Mouse (Mus musculus): ENCODE data around the gene Spaca6.

Spaca6 gene

DNA sequence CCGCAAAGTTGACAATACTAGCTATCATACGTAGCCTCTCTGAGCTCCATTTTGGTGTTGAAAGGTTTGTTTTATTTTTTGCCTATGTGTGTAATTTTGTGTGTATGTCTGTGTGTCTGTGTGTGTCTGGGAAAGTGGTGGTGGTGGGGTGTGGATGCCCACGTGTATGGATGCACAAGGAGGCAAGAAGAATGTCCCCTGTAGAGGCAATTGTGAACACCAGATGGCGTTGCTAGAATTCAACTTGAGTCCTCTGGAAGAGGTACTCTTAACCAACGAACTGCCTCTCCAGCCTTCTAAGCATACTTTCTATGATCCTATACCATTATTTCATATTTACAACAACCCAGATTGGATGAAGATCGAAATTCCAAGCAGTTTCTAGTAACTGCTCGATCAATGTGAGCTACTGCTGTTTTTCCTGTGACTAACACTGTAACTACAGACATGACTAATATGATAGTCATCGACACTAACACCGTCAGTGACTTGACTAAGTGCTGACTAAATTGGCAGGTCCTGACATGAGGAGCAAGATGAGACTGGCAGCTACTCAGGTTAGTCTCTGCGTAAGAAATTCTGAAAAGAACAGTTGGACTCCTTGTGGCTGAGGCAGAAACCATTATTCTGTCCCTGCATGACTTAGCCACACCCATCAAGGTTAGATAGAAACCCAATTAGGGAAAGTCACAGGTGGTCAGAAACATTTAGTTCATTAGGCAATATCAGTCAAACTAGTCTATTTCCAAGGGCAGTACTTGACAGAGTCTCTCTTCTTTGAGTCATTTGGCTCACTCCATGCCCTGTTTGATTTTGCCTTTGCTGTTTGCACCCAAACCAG lies 18.4 kb downstream of the Spaca6 start:
- no peak for DNase-seq

DNA sequence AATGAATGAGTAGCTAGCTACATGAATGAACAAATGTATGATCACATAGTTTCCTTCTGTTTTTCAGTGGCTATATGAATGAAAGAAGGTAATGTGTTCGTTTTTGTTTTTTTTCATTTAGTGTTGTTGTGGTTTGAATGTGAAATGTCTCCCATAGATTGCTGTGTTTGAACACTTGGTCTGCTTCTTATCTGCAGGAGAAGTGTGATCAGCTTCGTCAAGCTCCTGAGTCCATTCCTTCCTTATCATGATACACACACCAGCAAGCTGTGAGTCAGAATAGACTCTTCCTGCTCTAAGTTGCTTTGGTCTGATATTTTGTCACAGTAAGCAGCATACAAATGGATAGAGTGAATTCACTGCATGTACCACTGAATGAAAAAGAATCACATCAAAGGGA lies 22.0 kb downstream of the Spaca6 start:
- DNase-seq = no peak

DNA sequence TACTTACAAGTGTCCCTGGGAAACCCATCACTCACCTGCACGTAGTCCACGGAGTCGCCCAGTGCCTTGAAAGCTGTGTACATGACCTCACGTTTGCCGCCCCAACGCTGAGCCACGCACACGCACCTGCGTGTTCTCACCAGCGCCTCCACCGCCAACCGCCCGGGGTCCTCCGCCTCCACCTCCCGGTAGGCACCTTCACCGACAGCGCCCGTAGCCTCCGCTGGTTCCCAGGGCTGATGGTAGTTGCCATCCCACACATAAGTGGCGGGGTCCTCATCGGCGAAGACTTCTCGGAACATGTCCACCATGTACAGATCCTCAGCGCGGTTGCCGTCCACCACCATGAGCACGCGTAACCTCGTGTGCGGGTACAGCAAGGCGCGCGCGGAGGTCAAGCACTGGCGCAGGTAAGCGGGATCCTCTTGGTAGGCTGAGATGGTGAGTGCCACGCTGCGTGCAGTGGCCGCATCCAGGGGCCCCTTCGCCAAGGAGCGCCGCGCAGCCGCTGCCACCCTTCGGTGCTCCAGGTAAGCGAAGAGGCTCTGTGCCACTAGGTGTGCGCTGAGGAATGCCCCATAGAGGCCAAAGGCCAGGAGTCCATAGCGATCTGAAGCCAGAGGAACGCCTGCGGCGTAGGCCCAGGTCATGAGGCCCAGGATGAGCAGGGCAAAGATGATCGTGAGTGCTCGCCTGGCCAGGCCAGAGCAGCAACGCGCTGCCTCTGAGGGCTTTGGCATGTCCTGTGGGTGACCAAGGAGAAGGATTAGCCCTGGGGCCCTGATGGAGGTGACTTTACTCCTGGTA lies 23.2 kb downstream of the Spaca6 start:
- peak; percentile 19 for DNase-seq

DNA sequence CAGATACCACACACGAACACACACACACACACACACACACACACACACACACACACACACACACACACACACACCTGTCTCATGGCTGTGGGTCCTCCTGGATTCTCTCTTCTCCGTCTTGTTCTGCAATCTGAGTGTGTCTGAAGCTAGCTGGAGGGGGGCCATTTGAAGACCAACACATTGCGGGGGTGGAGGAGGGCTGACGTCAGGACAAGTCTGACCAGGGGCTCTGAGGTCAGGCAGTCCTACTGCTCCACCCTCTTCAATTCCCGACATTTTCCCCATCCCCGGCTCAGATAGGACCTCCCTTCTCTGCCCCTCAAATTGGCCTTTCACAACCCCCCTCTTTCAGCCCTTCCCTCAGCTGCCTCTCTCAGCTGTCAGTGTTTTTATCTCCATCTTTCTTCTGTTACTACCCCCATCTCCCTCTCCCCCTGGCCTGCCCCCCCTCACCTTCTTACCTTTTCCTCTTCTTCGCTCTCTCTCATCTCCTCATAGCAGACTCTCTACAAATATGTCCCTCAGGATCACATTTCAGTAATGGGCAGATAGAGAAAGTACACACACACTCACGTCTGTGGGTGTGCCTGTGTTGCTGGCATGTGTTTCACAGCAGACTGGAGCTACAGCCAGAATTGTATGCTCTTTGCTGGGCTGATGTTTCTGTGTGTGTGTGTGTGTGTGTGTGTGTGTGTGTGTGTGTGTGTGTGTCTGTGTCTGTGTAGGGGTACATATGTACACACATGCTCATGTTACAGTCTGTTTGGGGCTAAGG lies 28.3 kb downstream of the Spaca6 start, which contains the start of gene Has1:
Gene Has1 (minus strand): TSS at position 142 of the 775 bp plus-strand sequence.
- no peak for DNase-seq

DNA sequence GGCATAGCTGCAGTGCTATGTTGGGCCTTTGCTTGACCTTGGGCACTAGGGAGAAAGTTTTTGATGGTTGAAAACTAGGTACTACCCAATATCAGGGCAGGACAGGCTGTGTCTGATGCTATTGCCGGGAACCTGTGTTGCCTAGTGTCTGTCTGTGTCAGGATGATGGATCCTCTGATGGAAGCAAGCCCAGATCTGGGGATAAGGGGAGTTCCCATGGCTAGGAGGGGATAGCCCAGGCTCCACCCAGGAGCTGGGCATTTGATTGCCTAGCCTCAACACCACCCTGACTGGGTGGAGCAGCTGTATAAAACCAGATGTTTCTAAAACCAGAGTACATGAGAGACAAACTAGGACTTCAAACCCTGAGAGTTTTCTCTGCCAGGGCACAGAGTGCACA lies 29.7 kb downstream of the Spaca6 start:
- DNase-seq = no peak

DNA sequence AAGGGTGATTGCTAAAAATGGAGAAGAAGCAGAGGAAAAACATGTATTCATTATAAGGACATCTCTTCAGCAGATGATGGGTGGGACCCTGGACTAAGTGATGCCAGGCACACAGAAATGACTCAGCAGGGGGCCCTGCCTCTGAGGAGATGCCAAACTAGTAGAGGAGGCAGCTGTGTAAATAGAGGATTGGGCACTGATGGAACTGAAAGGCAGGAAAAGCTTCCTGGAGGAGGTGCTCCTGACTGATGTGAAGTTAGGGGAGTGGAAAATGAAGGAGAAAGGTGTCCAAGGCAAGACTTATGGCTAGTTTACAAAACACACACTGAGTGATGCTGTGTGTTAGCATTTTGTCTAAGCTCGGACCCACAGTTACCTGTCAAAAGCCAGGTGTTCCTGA lies 30.5 kb downstream of the Spaca6 start:
- no peak for DNase-seq

DNA sequence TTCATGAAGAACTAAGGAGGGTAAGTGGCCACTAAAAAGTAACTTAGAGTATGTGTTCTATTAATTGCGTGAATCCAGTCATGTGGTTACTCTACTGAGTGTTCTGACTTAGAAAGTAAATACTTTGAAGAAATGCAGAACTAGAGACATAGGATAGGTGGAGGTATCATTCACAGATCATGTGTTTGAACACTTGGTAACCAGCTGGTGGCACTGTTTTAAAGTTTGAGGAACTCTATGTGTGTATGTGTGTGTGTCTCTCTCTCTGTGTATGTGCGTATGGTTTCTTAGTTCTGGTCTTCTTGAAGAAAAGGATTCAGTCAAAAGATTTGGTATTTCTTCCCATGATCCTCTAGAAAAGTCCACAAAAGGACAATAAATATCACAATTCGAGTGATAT lies 33.2 kb downstream of the Spaca6 start:
- no peak for DNase-seq

DNA sequence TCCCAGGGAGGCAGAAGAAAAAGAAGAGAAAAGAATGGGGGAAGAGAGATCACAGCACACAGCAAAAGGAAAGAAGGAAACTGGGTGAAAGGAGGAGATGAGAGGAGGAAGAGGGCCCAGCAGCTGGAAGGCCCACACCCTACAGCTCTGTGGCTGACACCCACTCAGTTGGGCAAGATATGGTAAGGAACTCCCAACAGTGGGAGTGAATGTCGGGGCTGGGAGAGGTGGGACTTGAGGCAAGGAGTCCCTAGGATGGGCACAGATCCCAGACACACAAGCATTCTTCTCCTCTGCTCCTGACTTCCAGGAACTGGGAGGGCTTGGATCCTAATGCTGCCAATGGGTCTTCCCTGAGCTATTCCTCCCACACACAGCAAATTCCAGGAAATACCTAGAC lies 35.4 kb downstream of the Spaca6 start:
- no peak for DNase-seq

DNA sequence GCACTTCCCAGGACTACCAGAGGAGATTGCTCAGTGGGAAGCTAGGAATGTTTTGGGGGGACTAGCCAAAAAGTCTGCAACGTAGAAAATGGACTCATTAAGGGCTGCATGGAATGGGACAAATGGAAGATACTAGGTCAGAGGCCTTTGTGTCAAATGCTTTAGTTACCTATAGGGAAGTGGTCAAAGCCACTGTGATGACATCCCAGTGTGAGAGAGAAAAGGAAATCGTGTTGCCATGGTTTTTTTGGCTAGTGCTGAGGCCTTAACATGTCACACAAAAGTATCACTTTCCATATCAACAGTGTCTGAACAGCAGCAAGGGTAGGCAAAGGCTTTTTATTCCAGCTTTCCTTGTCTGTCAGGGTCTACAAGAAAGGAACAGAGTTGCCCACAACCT lies 38.2 kb downstream of the Spaca6 start:
- no peak for DNase-seq

DNA sequence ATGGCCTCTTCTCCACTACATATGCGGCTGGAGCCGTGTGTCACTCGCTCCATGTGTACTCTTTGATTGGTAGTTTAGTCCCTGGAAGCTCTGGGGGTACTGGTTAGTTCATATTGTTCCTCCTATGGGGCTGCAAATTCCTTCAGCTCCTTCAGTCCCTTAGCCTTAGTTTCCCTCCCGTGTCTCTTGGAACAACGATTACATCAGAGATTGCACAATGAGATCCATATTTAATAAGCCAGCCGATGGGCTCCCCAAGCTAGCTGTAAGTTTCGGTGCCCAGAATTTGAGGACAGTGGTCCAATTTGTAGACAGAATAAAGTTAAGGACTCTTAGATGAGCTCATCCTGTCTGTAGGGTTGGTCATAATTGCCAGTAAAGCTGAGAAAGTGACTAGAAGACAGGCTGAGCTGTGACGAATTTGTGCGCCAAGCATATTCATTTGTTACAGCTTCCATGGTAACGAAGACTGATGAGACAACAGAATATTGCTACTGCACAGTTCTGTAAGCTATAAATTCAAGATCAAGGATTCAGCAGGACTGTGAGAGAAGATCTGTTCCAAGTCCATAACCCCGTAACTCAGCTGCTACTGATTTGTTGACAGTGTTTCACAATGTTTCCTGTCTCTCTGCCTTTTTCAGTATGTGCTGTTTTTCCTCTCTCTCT lies 40.0 kb downstream of the Spaca6 start:
- no peak for DNase-seq

DNA sequence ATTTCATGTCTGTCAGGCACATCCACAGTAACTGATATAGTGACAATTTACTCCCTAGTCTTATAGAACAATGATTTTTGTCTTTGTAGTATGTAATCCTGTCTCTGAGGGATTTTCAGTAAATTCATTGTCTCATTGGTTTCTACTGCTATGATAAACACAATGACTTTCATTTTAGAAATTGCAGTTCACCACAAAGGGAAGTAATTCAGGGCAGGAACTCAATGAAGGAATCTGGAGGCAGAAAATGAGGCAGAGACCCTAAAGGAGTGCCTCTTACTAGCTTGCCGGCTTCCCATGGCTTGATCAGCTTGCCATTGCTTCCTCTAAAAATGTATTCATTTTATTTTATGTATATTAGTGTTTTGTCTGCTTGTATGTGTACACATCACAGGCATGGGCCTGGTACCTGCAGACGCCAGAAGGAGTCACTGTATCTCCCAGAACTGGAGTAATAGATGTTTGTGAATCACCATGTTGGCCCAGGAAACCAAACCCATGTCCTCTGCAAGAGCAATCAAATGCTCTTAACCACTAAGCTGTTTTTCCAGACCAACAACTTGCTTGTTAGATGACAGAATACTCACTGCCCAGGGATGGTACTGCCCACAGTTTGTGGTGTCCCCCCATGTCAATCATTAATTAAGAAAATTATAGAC lies 44.1 kb downstream of the Spaca6 start:
- no peak for DNase-seq

DNA sequence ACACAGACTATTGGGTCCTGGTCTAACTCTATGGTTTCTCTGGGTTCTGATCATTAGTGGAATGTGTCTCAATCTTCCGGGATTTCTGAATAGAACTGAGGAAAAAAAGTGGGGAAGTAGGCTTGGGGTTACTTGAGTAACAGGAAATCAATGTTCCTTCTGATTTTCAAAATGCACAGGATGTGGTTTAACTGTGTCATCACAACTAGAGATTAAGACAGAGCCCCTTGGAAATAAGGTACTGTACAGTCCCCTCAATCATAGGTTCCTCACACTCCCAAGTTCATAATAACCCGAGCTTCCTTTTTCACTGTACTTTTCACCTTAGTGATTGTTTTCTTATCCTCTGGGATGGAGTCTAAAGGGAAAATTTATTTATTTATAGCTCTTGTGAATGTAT lies 44.7 kb downstream of the Spaca6 start:
- DNase-seq = no peak

DNA sequence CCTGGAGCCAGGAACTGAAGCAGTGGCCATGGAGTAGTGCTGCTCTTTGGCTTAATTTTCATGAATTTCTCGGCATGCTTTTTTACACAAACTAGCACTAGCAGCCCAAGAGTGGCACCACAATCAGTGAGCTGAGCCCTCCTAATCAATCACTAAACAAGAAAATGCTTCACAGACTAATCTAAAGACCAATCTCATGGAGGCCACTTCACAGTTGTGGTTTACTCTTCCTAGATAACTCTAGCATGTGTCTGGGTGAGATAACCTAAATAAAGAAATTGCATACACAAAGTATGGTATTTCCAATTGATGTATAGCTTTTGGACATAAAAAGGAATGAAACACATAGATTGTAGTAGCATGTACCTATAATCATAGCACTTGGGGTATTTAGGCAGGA lies 52.4 kb downstream of the Spaca6 start:
- DNase-seq = no peak

DNA sequence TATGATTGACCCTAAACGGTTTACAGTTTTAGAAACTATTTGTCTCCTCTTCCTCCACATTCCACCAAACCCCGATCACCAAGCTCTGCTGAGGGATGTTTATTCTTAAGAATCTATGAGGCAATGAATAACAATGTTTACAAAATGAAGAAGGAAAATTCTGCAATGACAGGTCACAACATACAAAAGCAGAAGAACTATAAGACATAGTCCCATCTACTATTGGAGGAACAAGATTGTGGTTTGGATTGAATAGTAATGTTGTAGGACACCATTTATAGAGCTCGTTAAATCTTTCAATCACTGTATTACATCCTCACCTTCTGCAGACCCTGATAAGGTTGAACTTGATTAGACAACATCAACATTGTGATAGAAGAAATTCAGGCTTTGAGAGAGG lies 55.7 kb downstream of the Spaca6 start:
- DNase-seq = no peak

DNA sequence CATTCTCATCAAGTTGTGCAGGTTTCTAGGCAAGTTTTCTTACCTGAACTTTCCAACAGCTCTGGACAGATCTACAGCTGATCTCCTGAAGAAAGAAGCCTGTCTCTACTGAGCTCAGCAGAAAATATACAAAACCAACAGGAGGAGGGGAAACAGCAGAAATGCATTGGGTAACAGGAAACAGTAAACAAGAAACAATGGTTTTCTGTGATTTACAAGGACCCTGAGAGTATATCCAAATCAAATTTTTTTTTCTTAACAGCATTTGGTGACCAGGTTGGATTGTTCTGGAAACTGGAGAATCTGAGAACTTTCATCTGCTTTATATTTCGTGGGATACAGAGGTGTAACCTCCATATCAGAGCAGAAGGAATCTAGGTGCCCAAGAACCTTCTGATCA lies 56.9 kb downstream of the Spaca6 start, which contains the start of gene Fpr1:
Gene Fpr1 (minus strand): TSS at position 101 of the 400 bp plus-strand sequence.
- no peak for DNase-seq

DNA sequence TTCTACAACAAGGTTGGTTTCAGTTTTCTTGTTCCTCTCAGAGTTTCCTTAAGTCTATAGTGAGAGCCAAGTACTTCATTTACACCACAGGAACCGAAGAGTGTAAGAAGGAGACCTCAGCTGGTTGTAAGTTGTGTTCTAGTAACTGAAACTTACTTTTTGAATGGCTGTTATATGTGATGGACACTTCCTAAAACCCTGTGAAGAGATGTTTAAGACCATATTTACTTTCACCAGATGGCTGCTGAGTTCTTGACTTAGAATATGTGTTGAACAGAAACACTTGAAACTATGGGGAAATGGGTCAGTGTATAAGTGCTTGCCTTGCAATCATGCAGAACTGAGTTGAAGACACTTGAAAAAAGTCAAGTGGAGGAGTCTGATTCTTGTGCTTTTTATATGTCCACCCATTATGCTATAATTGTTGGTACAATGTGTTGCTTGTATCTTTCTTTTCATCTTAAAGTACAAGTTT lies 60.9 kb downstream of the Spaca6 start, which contains the start of the genes Fpr2 and Fpr3:
Gene Fpr2 (plus strand): TSS at position 51 of the 475 bp plus-strand sequence.
Gene Fpr3 (plus strand): TSS at position 79 of the 475 bp plus-strand sequence.
- no peak for DNase-seq

DNA sequence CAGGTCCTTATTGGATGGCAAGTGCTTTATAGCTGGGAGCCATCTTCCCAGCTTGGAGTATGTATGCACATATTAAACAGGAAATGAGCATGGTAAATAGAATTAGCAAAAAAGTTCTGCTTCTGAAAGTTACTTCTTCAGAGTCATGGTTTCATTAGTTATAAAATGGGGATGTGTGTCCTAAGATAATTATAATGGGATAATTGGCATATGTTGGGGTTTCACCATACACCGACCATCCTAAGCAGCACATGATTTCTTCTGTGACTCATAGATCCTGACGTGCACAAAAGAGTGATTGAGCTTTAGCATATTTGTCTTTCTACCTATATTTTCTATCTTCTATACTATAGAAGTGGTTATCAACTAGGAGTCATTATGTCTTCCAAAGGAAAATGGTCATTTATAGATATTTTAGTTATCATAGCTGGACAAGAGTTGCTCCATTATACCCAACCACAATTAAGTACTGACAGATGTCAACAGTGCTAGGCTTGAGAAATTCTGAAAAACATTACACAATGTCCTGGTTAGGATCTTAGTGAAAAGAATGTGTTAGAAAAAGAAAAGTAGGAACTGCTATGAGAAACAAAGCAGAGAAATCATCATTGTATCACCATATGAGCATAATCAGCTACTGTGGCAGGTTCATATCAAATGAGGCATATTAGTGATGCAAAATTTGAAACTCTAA lies 62.9 kb downstream of the Spaca6 start:
- no peak for DNase-seq

Measured in right cerebral cortex, postnatal 4 days (tissue).